Mouse (Mus musculus) C2C12 (cell line): ENCODE measurements at regions not wholly inside any gene's neighbourhood (a gene's known extent, or its start where the extent isn't known, plus 50 kb on each side); places are given as distances from the start of the nearest gene placed in this dataset.

ENCODE experiments used
- H3K27me3 ChIP-seq: one replicate; pipeline ENCODE4 v1.6.1; 2011; ENCODE audit not compliant: control insufficient read depth, insufficient read depth, insufficient read length
- H3K36me3 ChIP-seq: one replicate; pipeline ENCODE4 v1.6.1; 2011; ENCODE audit not compliant: control insufficient read depth, insufficient read depth
- H3K4me3 ChIP-seq: one replicate; pipeline ENCODE4 v1.5.1; 2011; ENCODE audit warnings: mild to moderate bottlenecking, control low read depth; ENCODE audit not compliant: poor library complexity, insufficient read depth, severe bottlenecking
- H3K79me2 ChIP-seq: one replicate; pipeline ENCODE4 v1.6.1; 2011; ENCODE audit not compliant: control insufficient read depth, insufficient read depth
- H3K79me3 ChIP-seq: one replicate; pipeline ENCODE4 v1.6.1; 2011; ENCODE audit warnings: low read depth, control low read depth
- H3ac ChIP-seq: one replicate; pipeline ENCODE3; 2011; ENCODE audit warnings: low read depth; ENCODE audit not compliant: control insufficient read depth, insufficient read length
- CEBPB ChIP-seq: IDR thresholded peaks from one replicate; pipeline ENCODE4 v1.6.1; 2011; ENCODE audit warnings: low read depth, mild to moderate bottlenecking, control low read depth, moderate library complexity
- CTCF ChIP-seq: IDR thresholded peaks from one replicate; pipeline ENCODE4 v1.5.1; 2011; ENCODE audit not compliant: control insufficient read depth, insufficient read depth, insufficient read length
- FOSL1 ChIP-seq: IDR thresholded peaks from one replicate; pipeline ENCODE4 v1.8.0; 2011; ENCODE audit warnings: mild to moderate bottlenecking, low read length; ENCODE audit not compliant: poor library complexity, insufficient read depth, severe bottlenecking
- MAX ChIP-seq: IDR thresholded peaks from one replicate; pipeline ENCODE4 v1.6.1; 2011; ENCODE audit warnings: mild to moderate bottlenecking, control low read depth
- MYOD1 ChIP-seq: IDR thresholded peaks from one replicate; pipeline ENCODE4 v1.6.1; 2011; ENCODE audit warnings: low read depth; ENCODE audit not compliant: control insufficient read depth, insufficient read length
- MYOG ChIP-seq: IDR thresholded peaks from one replicate; pipeline ENCODE4 v1.6.1; 2011; ENCODE audit not compliant: control insufficient read depth, insufficient read length; ENCODE audit errors: extremely low read depth
- USF1 ChIP-seq: IDR thresholded peaks from one replicate; pipeline ENCODE4 v1.6.1; 2011; ENCODE audit warnings: low read depth, mild to moderate bottlenecking, control low read depth, moderate library complexity

- TF ChIP-seq MYOG = no peak
- no peak for TF ChIP-seq FOSL1
- no peak for TF ChIP-seq USF1
- TF ChIP-seq MYOD1 = no peak
- TF ChIP-seq CTCF = no peak
- TF ChIP-seq MAX = no peak
- no peak for TF ChIP-seq CEBPB
- H3K36me3 ChIP-seq = no peaks in the 10 kb centered on the region
- H3K79me2 ChIP-seq = no peaks in the 10 kb centered on the region
- H3K4me3 ChIP-seq = no peak overlapping the region
- no peak overlapping the region for H3ac ChIP-seq
- no peaks in the 10 kb centered on the region for H3K79me3 ChIP-seq
- no peaks in the 10 kb centered on the region for H3K27me3 ChIP-seq
Measured at GRCm38 (mm10) chr6:51330069-51330706, 102.3 kb upstream of the Nfe2l3 start.

GRCm38 (mm10) chr6:51332841-51333240 lies 99.6 kb upstream of the Nfe2l3 start:
- TF ChIP-seq MYOD1 (no peak), MAX (no peak), CTCF (no peak), USF1 (no peak), CEBPB (no peak)
- Histone ChIP-seq H3K4me3 (no peak overlapping the region), H3K79me2 (no peaks in the 10 kb centered on the region), H3K79me3 (no peaks in the 10 kb centered on the region), H3ac (no peak overlapping the region), H3K27me3 (no peaks in the 10 kb centered on the region), H3K36me3 (no peaks in the 10 kb centered on the region)

- Histone ChIP-seq H3ac (no peak overlapping the region), H3K79me2 (no peaks in the 10 kb centered on the region), H3K79me3 (no peaks in the 10 kb centered on the region), H3K36me3 (no peaks in the 10 kb centered on the region), H3K27me3 (no peaks in the 10 kb centered on the region), H3K4me3 (no peak overlapping the region)
- TF ChIP-seq MYOG (no peak), FOSL1 (no peak), MYOD1 (peak; percentile 22), MAX (no peak), USF1 (no peak)
Measured at GRCm38 (mm10) chr6:51333722-51334360, 98.6 kb upstream of the Nfe2l3 start.

- no peak overlapping the region for H3ac ChIP-seq
- no peak overlapping the region for H3K4me3 ChIP-seq
- TF ChIP-seq FOSL1 = no peak
- TF ChIP-seq MAX = no peak
- no peak for TF ChIP-seq MYOD1
- no peak for TF ChIP-seq CEBPB
- TF ChIP-seq MYOG = no peak
- TF ChIP-seq CTCF = no peak
- no peak for TF ChIP-seq USF1
- no peaks in the 10 kb centered on the region for H3K27me3 ChIP-seq
- no peaks in the 10 kb centered on the region for H3K36me3 ChIP-seq
- H3K79me3 ChIP-seq = no peaks in the 10 kb centered on the region
- no peaks in the 10 kb centered on the region for H3K79me2 ChIP-seq
Measured at GRCm38 (mm10) chr6:51335314-51335713, 97.2 kb upstream of the Nfe2l3 start.

- Histone ChIP-seq H3K36me3 (no peaks in the 10 kb centered on the region), H3ac (no peak overlapping the region), H3K79me2 (no peaks in the 10 kb centered on the region), H3K27me3 (no peaks in the 10 kb centered on the region), H3K4me3 (no peak overlapping the region), H3K79me3 (no peaks in the 10 kb centered on the region)
- TF ChIP-seq CTCF (no peak), MYOG (no peak)
Measured at GRCm38 (mm10) chr6:51339301-51339700, 93.2 kb upstream of the Nfe2l3 start.

- no peak overlapping the region for H3K4me3 ChIP-seq
- H3K79me3 ChIP-seq = no peaks in the 10 kb centered on the region
- H3K79me2 ChIP-seq = no peaks in the 10 kb centered on the region
- no peaks in the 10 kb centered on the region for H3K36me3 ChIP-seq
- no peak overlapping the region for H3ac ChIP-seq
- no peak for TF ChIP-seq MYOG
- TF ChIP-seq CTCF = no peak
- no peak for TF ChIP-seq CEBPB
- no peak for TF ChIP-seq MAX
- no peak for TF ChIP-seq MYOD1
- TF ChIP-seq USF1 = no peak
- no peak for TF ChIP-seq FOSL1
- no peaks in the 10 kb centered on the region for H3K27me3 ChIP-seq
Measured at GRCm38 (mm10) chr6:51347721-51348120, 84.7 kb upstream of the Nfe2l3 start.
